Mouse (Mus musculus) activated CD4-positive, CD25-positive, alpha-beta regulatory T cell, adult 4 months (primary cell): ENCODE results near the gene Zfp385b. TPM values are rescaled to one million over a fixed set of nuclear protein-coding genes. Genes with fewer than 3 reads are reported as not detected.

Experiments
- ATAC-seq: one replicate; pipeline ENCODE4 v1.8.0; 2017
- polyA plus RNA-seq, 2 experiments: library from polyadenylated mRNA; unstranded; fragments of 100-300 nt; shearing (Covaris generic); gene quantifications; one replicate each; pipeline ENCODE4 v1.2.1; 2017

The Zfp385b gene
- polyA plus RNA-seq, 2 experiments from 2014 or later, result 0.41 TPM; not detected in 1

DNA sequence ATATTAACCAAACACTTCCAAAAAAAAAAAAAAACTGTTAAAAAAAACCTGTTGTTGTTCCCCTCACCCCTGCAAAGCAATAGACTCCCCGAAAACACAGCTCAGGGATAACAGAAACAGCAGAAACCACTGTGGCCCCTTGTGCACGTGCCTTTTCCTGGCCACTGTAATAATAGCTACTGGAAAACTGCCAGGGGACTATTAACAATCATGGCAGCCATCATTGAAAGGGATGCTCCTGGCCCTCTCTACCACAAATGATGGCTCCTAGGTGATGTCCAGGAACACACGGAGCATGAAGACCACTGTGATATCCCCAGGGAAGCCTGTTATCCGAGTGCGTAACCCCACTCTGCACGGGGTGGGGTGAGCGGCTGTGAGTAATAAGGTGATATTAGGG, 304.4 kb downstream of the Zfp385b start:
- ATAC-seq, result no peak

DNA sequence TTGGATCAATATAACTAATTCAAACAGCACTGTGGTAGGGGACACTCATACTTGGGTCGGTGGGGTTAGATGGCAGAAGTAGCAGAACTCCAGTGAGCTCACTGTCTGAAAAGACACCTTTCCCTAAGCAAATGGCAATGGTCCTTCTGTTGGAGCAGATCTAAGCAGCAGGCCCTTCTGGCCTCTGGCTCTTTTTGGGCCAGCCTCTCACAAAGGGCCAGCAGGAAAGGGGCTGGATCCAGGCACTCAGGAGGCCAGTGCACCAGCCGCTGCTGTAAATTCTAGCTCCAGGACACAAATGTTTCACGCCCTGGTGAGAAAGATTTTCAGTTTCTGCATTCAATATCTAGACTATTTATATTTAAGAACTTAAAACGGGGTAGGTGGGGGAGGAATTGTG, 305.0 kb downstream of the Zfp385b start:
- no peak for ATAC-seq

DNA sequence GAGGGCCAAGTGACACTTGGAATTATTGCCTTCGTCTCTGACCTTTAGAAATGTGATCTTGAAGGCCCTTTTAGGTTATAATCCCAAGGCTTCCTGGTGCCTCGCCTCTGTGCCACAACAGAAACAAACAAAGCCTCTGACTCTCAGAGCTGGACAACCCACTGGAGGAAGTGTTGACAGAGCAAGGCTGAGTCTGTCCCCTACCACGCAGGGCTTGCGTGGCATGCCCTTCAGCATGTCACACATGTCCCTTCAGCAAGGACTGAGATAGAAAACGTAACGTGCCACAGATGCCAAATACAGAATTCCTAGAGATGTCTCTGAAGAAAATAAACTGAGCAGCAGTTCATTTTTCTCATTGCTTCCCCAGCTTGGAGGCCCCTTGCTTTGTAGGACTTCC, 310.7 kb downstream of the Zfp385b start:
- ATAC-seq, result no peak

DNA sequence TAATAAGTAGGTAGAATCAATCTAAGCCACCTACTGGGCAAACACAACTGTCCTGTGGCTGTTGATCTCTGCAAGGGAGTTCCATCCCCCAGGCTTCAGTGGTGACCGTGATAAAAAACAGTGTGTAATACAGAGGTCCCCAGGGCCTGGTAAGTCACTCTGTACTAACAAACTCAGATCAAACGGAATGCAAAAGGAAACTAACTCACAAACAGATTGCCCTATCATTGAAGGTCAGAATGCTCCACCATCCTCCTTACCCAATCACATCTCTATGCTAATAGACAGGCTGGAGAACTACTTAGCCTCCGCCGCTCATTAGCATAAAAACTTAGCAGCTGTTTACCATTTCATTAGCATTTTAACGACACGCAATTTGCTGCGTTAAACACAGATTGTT, 313.1 kb downstream of the Zfp385b start:
- no peak for ATAC-seq

DNA sequence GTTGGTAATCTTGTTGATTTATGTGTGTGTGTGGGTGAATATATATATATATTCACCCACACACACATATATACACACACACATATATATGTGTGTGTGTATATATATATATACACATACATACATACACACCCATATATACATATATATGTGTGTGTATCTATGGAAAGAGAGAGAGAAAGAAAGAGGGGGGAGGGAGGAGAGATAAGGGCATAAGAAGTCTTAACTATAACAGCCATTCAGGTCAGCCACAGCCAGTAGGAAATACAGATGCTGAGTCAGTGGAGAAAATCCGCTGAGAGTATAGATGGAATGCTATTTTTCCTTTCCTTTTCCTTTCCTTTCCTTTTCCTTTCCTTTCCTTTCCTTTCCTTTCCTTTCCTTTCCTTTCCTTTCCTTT, 313.8 kb downstream of the Zfp385b start:
- ATAC-seq, result no peak

DNA sequence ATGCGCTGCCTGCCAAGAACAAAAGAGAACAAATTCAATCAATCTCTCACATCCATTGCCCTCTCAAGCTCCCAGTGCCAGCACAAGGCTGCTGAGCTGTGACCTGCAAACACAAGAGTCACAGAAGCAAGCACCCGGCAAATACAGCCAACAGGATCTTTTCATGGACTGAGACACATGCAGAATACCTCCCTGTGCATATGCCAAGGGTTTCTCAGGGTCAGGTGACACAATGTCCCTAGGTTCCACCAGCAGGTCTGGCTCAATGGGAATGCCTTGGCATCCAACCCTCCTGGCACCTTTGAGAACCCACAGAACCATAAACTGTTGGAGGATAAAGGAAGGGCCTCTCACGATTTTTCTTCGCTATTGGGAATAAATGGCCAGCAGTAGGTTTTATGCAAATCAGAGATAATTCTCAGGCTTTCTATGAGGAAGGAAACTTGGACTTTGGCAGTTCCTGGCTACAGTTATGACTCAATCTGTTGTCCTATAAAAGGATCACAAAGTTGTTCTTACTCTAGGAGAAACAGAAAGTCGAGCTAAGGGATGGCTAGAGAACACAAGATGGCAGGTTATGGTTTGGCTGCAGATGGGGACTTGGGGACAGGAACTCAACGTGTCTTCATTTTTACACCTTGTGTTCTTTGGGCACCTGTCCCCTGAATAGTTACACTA, 315.6 kb downstream of the Zfp385b start:
- ATAC-seq, result no peak

DNA sequence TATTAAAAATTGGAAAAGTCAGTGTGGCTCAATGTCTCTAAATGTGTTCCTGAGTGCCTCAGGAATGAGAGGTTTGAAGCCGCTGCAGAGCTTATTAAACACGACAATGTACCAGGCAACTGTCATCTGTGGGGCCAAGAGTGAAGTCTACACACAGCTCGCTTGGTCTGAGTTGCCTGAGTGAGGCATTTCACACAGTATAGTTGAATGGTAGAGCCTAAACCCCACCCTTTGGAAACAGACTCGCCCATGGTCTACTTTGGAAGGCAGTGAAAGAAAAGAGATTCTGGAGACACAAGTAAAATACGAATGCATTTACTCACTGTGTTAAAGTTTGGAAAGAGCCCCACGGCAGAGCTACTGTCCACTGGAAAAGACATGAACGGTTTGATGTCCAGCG, 316.2 kb downstream of the Zfp385b start:
- ATAC-seq, result no peak

DNA sequence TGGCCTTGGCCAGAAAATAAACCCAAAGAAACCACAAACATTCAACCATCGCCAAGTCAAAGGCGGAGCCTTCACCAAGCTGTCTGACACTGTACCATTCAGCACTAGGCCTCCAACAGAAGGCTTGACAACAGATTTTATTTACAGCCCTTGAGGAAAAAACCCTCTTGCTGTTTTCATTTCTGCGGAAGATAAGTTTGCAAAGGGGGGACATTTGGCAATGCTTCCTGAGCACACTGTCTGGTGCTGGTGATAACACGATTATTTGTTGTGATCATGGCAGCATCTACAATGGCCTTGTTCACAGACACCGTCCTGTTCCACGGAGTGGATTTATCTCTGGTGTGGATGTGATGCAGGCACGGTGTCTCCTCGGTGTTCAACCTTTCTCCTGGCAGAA, 317.0 kb downstream of the Zfp385b start:
- no peak for ATAC-seq

DNA sequence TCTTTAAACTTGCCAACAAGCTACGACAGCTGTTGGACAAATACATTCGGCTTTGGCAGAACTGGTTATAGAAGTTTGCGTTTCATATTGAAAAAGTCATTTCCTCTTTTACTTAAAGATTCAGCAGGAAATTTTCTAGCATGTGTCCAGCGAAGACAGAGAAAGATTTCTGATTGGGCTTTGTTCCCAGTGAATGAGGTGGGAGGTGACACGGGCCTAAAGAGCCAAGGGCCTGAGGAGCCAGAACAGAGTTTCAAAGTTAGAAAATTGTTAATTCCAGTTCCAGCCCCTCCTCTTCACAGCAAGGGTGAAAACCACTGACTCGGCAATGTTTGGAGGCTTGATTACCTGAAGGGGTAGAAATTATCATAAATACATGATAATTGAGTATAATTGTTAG, 319.0 kb downstream of the Zfp385b start:
- no peak for ATAC-seq

DNA sequence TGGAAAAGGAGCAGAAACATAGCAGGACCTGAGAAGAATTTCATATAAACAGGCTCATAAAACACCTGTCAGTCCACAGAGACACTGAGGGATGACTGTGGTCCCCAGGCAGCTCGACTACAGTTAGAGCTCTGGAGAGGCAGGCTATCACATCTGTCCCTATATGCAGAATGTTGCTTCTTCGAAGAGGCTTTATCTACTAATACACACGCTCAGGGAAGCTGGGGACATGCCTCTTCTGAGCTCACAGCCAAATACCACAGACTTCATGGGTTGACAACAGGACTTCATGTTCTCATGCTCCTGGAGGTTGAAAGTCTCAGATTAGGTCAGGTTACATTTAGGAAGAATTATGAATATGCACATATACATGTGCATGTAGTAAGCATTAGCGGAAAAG, 321.1 kb downstream of the Zfp385b start:
- ATAC-seq, result no peak

DNA sequence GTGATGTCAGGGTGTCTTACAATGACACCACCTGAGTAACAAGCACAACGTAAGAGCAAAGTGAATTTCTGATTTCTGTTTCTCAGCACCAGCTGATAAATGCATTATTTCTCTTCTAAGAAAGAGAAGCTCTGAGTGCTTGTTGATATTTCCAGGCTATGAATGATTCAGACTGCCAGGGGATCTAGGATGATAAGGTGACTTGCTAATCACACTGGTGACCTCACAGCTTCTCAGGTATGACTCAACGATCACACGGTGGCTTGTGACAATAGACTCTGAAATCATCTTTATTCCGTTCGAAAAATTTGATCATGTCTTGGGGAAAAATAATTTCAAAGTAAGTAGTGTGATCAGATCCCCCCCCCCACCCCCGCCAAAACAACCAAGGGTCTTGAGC, 321.5 kb downstream of the Zfp385b start:
- ATAC-seq, result no peak

DNA sequence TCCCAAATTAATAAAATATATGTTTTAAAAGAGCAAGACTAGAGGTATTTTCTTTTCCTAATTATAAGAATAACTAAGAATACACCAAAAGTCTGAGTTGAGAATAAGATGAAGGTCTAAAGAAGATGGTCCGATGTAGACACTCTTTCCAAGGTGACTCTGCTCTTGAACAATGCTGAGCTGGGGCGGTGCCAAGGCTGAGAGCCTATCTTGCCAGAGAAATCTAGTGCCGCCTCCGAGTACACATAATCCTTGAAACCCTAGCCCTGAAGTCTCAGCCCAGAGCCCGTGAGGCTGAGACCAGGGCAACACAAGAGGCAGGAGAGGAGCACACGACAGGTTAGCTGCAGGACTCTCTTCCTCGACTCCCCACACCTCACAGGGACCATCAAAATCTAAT, 323.4 kb downstream of the Zfp385b start:
- no peak for ATAC-seq

DNA sequence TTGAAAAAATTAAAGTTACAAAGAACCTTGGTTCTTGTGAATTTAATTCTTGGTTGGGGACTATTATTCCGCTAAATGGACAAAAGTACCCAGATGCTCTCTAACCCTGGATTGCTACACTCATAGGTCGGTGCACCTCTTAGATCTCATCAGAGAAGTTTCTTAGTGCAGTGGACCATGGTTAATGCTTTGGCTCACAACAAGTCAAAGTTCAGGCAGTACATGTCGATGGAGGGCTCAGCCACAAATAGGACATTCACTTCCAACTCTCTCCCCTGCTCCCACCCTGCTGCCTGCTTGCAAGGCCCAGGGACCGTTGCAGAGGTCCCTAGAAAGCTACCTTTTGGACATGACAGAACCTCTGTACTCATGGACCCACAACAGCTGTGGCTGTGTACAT, 324.1 kb downstream of the Zfp385b start:
- ATAC-seq, result no peak

DNA sequence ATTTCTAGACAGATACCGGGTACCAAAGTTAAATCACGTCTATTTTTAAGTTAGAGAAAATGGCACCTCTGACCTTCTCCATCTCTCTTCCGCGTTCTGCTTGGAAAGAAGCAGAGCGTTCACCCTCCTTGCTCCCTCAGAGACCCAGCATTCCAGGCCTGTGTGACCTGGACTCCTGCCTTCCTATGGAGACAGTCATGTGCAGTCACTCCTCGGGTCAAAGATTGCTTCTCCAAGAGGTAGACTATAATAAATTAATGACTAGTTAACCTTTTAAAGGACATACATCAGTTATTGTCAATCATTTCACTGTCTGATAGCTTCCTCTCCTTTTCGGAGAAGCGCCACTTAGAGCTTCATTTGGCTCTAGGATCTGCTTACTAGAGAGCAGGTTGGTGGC, 325.7 kb downstream of the Zfp385b start:
- ATAC-seq, result no peak

DNA sequence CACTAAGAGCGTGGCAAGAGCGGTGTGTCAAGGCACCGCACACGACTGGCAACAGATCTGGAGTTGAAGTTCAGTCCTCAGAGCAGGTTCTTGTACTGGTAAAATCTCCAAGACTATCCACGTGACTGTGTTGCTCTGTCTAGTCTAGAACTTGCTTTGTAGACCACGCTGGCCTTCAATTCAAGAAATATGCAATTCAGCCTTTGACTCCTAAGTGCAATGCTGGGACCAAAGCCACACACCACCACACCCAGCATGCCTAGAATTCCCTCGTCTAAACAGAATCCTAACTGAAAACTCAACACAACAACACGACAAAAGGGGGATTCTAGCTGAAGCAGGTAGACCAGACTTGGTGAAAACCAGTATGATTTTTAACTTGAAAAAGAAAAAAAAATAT, 332.3 kb downstream of the Zfp385b start:
- ATAC-seq, result no peak

DNA sequence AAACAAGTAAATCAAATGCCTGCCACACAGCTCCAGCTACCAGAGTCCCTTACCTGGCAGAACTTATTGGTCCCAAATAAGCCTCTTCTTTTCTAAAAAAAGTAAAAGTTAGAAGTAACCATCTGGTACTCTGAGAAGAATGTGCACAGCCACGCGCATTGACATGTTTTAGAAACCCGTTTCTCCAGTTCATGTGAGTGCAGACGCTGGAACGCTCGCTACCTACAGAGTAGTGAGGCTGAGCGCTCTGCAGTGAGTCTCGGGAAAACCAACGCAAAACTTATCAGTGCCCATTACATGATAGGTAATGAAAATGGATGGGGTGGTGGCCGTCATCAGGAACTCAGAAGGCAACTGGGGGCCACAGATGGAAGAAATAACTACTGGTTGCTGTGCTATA, 338.2 kb downstream of the Zfp385b start:
- no peak for ATAC-seq

DNA sequence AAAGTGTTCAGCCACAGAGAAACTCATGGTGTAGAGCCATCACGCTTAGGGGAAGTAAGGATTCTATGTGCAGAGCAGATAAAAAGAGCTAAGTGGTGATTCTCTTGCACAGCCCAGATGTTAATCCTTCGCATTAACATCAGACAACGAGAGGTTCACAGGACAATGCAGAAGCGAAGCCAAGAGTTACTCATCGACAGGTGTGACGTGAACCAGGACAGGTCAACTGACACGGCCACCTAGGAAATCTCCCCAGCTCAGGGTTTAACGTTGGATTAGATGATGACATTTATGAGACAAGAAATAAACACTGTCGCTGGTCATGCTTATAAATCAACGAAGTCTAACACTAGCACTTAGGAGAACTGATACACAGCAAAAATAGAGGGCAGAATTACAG, 341.9 kb downstream of the Zfp385b start:
- no peak for ATAC-seq

DNA sequence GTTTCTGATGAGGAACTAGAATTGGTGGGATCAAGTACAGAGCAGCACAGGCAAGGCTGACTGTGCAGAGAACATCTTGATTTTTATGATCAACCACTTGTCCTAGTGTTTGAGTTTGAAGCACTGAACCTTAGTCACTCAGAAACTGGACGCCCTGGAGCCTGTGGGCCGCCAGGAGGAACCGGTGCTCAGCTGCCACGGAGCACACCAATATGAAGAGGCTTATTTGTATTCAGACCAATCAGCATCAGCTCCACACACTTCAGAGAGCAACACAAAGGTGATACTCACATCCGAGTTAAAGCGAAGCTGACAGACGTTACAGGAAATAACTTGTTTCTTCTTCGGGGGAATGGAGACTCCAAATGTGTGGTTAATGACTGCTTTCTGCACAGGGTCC, 343.0 kb downstream of the Zfp385b start:
- no peak for ATAC-seq

DNA sequence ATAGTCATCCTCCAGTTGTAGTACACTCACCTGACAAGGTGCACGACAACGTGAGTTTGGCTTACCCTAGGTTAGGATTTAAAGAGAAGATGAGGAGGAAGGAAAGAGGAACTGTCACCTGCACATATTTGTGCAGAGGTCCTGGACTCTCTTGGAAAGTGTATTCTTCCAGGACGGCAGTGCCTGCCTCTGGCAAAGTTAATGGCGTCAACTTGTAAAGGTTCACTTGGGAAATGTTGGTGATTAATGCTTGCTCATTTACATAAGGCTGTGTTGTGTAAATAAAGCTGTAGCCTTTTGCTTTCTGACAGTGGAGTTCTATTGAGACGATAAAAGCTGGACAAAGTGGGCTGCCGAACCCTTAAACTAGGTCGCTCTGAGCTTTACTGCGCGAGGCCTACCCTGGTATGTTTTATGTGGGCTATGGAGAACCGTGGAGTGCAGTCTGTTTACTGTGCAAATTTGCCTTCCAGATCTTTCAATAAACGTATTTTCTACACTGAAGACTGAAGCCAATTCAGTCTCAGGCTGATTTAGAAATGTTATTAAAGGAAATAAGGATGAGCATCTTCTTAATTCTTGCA, 347.1 kb downstream of the Zfp385b start:
- ATAC-seq, result no peak

DNA sequence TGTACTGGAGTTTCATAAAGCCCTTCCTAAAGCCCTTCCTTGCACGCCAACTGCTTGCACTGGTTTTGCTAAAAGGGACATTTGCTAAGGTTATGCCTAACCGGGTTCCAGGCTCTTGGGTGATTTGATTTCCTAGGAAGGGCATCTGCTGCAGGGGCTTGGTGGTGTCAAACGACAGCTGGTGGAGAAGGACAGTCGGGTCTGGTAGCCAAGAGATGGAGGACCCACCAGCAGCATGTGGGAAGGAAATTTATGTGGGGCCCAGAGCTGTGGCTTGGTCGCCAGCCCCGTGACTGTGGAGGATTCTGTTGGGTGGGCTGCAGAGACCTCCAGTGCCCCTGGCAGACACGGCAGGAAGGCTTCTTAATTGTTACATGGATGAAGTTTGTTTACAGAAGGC, 348.7 kb downstream of the Zfp385b start:
- no peak for ATAC-seq

DNA sequence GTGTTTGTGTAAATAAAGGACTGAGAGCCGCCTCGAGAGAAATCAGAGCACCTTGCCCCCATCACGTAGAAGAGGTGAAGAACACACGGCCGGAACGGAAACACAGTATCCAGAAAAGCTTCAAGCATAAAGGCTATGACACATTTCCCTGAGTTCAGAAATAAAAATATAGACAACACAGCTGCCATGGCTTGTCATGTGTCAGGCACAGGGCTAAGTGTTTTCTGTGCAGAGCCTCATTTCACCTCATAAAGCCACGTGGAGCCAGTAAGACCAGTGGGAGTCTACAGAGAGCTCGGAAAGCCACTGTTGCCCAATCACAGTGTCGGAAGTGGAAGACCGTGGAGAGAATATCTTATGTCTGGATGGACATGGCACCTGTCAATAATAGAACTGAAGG, 358.0 kb downstream of the Zfp385b start:
- ATAC-seq, result no peak

DNA sequence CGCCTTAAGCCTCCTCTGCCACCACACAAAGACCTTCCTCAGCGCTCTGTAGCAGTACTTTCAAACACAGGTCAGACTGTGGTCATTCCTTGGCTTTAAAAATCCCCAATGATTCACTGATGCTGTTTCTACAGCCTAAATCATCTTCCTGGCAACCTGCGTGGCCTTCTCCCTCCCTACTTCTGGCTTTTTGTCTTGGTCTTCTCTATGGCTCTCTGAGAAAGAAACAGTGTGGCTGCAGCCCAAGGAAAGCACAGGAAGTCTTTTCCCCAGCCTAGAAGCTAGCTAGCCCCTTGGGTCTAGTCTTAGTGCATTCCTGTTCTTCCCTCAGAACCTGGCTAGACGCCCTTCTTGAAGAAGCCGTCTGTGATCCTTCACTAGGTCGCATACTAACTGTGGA, 359.4 kb downstream of the Zfp385b start:
- no peak for ATAC-seq

DNA sequence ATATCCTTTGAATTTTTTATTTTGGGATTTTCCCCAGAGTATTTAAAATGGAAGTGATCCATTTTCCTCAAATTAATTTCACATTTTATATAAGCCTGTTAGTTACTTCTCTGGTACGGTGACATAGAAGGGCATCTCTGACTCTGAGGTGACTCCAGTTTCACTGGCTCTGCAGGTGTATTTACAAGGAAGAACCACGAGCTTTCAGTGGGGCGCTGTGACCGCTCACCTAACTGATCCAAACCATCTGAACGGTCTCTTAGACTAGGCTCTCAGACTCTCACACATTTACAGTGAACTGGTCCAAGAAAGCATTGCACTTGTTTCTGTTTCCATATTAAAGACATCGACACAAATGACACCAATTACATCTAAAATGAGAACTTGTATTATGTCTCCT, 361.0 kb downstream of the Zfp385b start:
- ATAC-seq, result no peak

DNA sequence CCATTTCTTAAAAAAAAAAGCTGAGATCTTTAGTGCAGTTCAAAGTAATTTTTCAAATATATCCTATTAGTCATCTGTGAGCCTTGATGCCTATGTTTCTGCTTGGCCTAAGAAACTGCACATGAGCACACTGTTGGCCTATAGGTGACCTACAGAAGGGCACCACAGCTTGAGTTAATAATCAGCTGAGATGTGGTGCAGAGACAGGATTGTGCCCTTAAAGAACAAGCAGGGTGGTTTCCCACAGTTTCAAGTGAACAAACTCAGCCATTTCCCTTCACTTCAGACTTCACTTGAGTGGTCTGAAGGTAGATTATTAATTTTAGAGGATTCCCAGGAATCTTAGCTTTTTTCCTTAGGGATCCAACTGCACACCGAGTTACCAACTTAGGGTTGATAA, 362.3 kb downstream of the Zfp385b start:
- ATAC-seq, result no peak

DNA sequence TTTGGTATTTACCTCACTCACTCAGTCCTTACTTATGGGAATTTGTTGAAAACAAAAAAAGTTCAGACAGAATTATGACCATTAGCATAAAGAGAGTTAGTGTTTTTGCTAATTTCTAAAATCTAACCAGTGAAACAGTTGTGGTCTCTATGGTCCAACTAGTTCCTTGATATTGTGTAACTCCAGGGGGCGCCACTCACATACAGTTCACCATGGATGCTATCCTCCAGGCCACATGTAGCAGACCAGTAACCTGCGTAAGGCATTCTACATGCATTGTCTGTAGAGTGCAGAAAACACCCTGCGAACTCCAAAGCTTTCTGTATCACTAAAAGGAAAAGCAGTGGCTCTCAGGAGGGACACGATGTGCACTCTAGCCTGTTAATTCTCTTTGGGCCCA, 362.8 kb downstream of the Zfp385b start:
- ATAC-seq, result no peak
